11 mouse cellular contexts compared by ENCODE assay signal in the genomic region with DNA sequence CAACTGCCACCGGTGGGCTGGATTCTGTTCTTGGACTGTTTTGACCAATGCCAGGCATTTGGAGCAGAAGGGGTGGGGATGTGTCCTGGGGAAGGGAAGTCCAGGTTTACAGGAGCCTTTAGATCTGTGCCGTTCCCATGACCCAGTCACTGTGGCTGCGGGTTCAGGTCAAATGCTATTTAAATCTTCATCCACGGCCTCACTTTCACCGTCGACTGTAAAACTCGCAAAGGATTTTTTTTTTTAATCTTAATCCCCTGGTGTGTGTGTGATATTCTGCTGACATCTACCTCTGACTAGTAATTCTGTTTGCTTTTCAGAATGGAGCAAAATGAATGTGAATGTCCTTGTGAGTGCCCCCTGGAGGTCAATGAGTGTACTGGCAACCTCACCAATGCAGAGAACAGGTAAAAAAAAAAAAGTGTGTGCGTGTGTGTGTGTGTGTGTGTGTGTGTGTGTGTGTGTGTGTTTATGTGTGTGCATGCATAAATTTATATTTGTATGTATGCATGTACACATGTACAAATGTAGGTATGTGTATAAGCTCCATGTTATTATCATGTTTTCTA. TPM values are rescaled to one million over a fixed set of nuclear protein-coding genes. Genes with fewer than 3 reads are reported as not detected.
A peak's percentile ranks its signal among the peaks of the same experiment; 100 is the strongest.
DNase-seq lines count a peak whose midpoint lies in the region; ATAC-seq and TF ChIP-seq lines count a peak whose summit lies in the region.
"Had no signal": no experiment of that assay in that cellular context is flagged by ENCODE, and none has a peak within 500 bp of the region (broad histone marks: within the 10 kb centered on the region; RNA-seq: fewer than 3 reads in every experiment).

No protein-coding gene starts in this region.

- no peak overlapping the region for H3K27ac ChIP-seq in layer of hippocampus, adult 2 months
- no peak overlapping the region for H3K27ac ChIP-seq in limb, embryonic 14.5 days (replicated peaks; ENCODE audit: low read depth, low read length)

- DNase-seq in adrenal gland, adult (ENCODE audit: inconsistent age in 2 of 2, low spot score in 1 of 2): peak; percentile 13 to 72
- no peak for DNase-seq in adrenal gland, adult 2 months
- DNase-seq in layer of hippocampus, adult 2 months (ENCODE audit: low spot score in 2 of 2): peak; percentile 39 to 53
- DNase-seq in layer of hippocampus, postnatal 36 days: no peak
- peak; percentile 55 for DNase-seq in c-Kit-negative CD71-positive TER-119-positive erythroid progenitor cells, embryonic 14.5 days (ENCODE audit: low read depth, low spot score)
- peak; percentile 70 for DNase-seq in limb, embryonic 14.5 days (ENCODE audit: low spot score)
- no peak for DNase-seq in testis, postnatal 14 days (ENCODE audit: low spot score)
- no peak for DNase-seq in frontal cortex, postnatal 36 days (ENCODE audit: low spot score in 2 of 2)

- H3K9me3 ChIP-seq in limb, embryonic 14.5 days (ENCODE audit: control insufficient read depth, low read length): no peaks in the 10 kb centered on the region

- no peaks in the 10 kb centered on the region; the same call in 1 of the 2 replicates for H3K4me1 ChIP-seq in limb, embryonic 14.5 days (ENCODE audit: control insufficient read depth, insufficient read depth, low read length)

- peak; percentile 79 for TF ChIP-seq CTCF in layer of hippocampus, adult 2 months (conservative IDR thresholded peaks at IDR 0.05)

- H3K4me2 ChIP-seq in limb, embryonic 14.5 days (replicated peaks; ENCODE audit: low read depth, low read length, severe bottlenecking): no peak overlapping the region

- no peak for TF ChIP-seq POLR2A in limb, embryonic 14.5 days (IDR thresholded peaks at IDR 0.05; ENCODE audit: borderline replicate concordance, extremely low read depth, insufficient read depth, insufficient read length)

- H3K36me3 ChIP-seq in limb, embryonic 14.5 days (ENCODE audit: control insufficient read depth, insufficient read depth, low read length): peaks cover 87% of the 10 kb centered on the region

- WGBS in limb, embryonic 14.5 days: 76% methylated on average over 8 of the region's 8 CpGs

- no peak overlapping the region for H3K4me3 ChIP-seq in layer of hippocampus, adult 2 months
- no peak overlapping the region for H3K4me3 ChIP-seq in limb, embryonic 14.5 days (replicated peaks; ENCODE audit: low read length)
- H3K4me3 ChIP-seq: erythroblast, embryonic 14.5 days had no signal

- no peak overlapping the region for H3K9ac ChIP-seq in limb, embryonic 14.5 days (ENCODE audit: low read depth, low read length, severe bottlenecking)

- H3K27me3 ChIP-seq in limb, embryonic 14.5 days (ENCODE audit: control insufficient read depth, insufficient read depth, low read length): no peaks in the 10 kb centered on the region

- no peak for ATAC-seq in limb, embryonic 14.5 days (ENCODE audit: low FRiP score, low read depth)

RNA-seq across cellular contexts. Expression of a gene that starts 32.2 kb away (rescaled TPM):
- total RNA-seq in adrenal gland, adult 2 months (2021): not detected
- polyA plus RNA-seq in adrenal gland, adult 2 months (2012; rRNA removed): not detected in 2 replicates
- total RNA-seq in layer of hippocampus, adult 2 months (2021): not detected
- not detected for total RNA-seq in layer of hippocampus, postnatal 36 days (2021)
- not detected in 2 replicates for polyA plus RNA-seq in limb, embryonic 14.5 days (2012; rRNA removed)
- polyA plus RNA-seq in limb, embryonic 14.5 days (2014; fragmentation: Nextera tagmentation; extraction: Ambion mirVana): not detected in 2 replicates
- polyA plus RNA-seq: C2C12; erythroblast, embryonic 14.5 days; lung, embryonic 16.5 days had no signal

Comparison
In these comparisons a context has a peak if more than half of its experiments do, and no peak if none do; other contexts are left out.
1. DNase-seq: peak in adrenal gland, adult (2 of 2), layer of hippocampus, adult 2 months (2 of 2), c-Kit-negative CD71-positive TER-119-positive erythroid progenitor cells, embryonic 14.5 days (single experiment) and limb, embryonic 14.5 days (single experiment); none in adrenal gland, adult 2 months (single experiment), layer of hippocampus, postnatal 36 days (0 of 2), testis, postnatal 14 days (single experiment) and frontal cortex, postnatal 36 days (0 of 2).